Mouse (Mus musculus) midbrain, embryonic 13.5 days (tissue): ENCODE results near the gene Npr1. TPM values are rescaled to one million over a fixed set of nuclear protein-coding genes. Genes with fewer than 3 reads are reported as not detected.

Experiments used
- ATAC-seq: fragments of 200-750 bp; cut with Nextera tagmentation; 2 replicates; pipeline ENCODE4 v1.8.0; 2017; ENCODE audit warnings: mild to moderate bottlenecking, moderate TSS enrichment, moderate library complexity
- H3K27ac ChIP-seq: fragments of 300-500 bp; sonication (generic); 2 replicates; pipeline ENCODE4 v1.5.1; 2015; ENCODE audit warnings: inconsistent platforms, mild to moderate bottlenecking, moderate library complexity
- H3K27me3 ChIP-seq: fragments of 300-500 bp; sonication (generic); 2 replicates; pipeline ENCODE4 v1.6.1; 2015; ENCODE audit warnings: mild to moderate bottlenecking, inconsistent platforms
- H3K36me3 ChIP-seq: fragments of 300-500 bp; sonication (generic); 2 replicates; pipeline ENCODE4 v1.6.1; 2015; ENCODE audit warnings: mild to moderate bottlenecking, inconsistent platforms
- H3K4me1 ChIP-seq: fragments of 300-500 bp; sonication (generic); replicated peaks from 2 replicates; pipeline ENCODE4 v1.6.1; 2015; ENCODE audit warnings: inconsistent platforms
- H3K4me2 ChIP-seq: fragments of 300-500 bp; sonication (generic); replicated peaks from 2 replicates; pipeline ENCODE4 v1.6.1; 2015; ENCODE audit warnings: moderate library complexity, mild to moderate bottlenecking, inconsistent platforms
- H3K4me3 ChIP-seq: fragments of 300-500 bp; sonication (generic); replicated peaks from 2 replicates; pipeline ENCODE4 v1.5.1; 2015; ENCODE audit warnings: mild to moderate bottlenecking, inconsistent platforms
- H3K9ac ChIP-seq: fragments of 300-500 bp; sonication (generic); replicated peaks from 2 replicates; pipeline ENCODE4 v1.6.1; 2015; ENCODE audit warnings: mild to moderate bottlenecking, inconsistent platforms
- H3K9me3 ChIP-seq: fragments of 300-500 bp; sonication (generic); 2 replicates; pipeline ENCODE4 v1.6.1; 2016; ENCODE audit warnings: mild to moderate bottlenecking, inconsistent platforms
- WGBS: fragments of 180-500 bp; shearing (Covaris S2); methylation state at CpG from one replicate; pipeline ENCODE4 v1.1.7; 2015; 5-methylcytosine and 5-hydroxymethylcytosine counted together
- polyA plus RNA-seq: library from polyadenylated mRNA; unstranded; fragments of >200 nt; fragmentation: Nextera tagmentation; extraction: Ambion mirVana; gene quantifications from 2 replicates; pipeline ENCODE4 v1.2.1, GENCODE M21; 2015

Gene Npr1
- polyA plus RNA-seq, 1 experiment from 2014 or later: 2.4 TPM

- Histone ChIP-seq H3K27me3 (no peaks in the 10 kb centered on the region), H3K9ac (no peak overlapping the region), H3K4me2 (no peak overlapping the region), H3K36me3 (peaks cover 82% of the 10 kb centered on the region), H3K9me3 (no peaks in the 10 kb centered on the region), H3K4me1 (peaks cover 36% of the 10 kb centered on the region), H3K4me3 (no peak overlapping the region), H3K27ac (no peak overlapping the region)
- WGBS: 71% methylated on average over 4 of the region's 4 CpGs
- no peak for ATAC-seq
Observed at GRCm38 (mm10) chr3:90503444-90503843, 37.8 kb upstream of the Npr1 start.

- Histone ChIP-seq H3K4me2 (no peak overlapping the region), H3K27me3 (no peaks in the 10 kb centered on the region), H3K36me3 (peaks cover 64% of the 10 kb centered on the region), H3K9me3 (no peaks in the 10 kb centered on the region), H3K9ac (no peak overlapping the region), H3K4me3 (no peak overlapping the region), H3K4me1 (no peaks in the 10 kb centered on the region), H3K27ac (no peak overlapping the region)
- ATAC-seq: no peak
Observed at GRCm38 (mm10) chr3:90497597-90497996, 31.9 kb upstream of the Npr1 start.

GRCm38 (mm10) chr3:90495850-90496525 is 30.3 kb upstream of the Npr1 start:
- 96% methylated on average over 7 of the region's 7 CpGs for WGBS
- H3K36me3 ChIP-seq: peaks cover 49% of the 10 kb centered on the region

GRCm38 (mm10) chr3:90493831-90494540 is 28.3 kb upstream of the Npr1 start:
- no peak for ATAC-seq
- 64% methylated on average over 4 of the region's 4 CpGs for WGBS
- no peak overlapping the region for H3K9ac ChIP-seq
- H3K27me3 ChIP-seq: no peaks in the 10 kb centered on the region
- H3K27ac ChIP-seq: no peak overlapping the region
- no peak overlapping the region for H3K4me2 ChIP-seq
- no peak overlapping the region for H3K4me3 ChIP-seq
- peaks cover 7% of the 10 kb centered on the region for H3K4me1 ChIP-seq
- H3K36me3 ChIP-seq: peaks cover 39% of the 10 kb centered on the region
- H3K9me3 ChIP-seq: no peaks in the 10 kb centered on the region

More at GRCm38 (mm10) chr3:90495850-90496525, 30.3 kb upstream of the Npr1 start:
- H3K4me1 ChIP-seq: no peaks in the 10 kb centered on the region
- no peaks in the 10 kb centered on the region for H3K9me3 ChIP-seq
- no peak overlapping the region for H3K9ac ChIP-seq
- ATAC-seq: no peak
- H3K4me3 ChIP-seq: no peak overlapping the region
- H3K27ac ChIP-seq: no peak overlapping the region
- no peak overlapping the region for H3K4me2 ChIP-seq
- no peaks in the 10 kb centered on the region for H3K27me3 ChIP-seq

GRCm38 (mm10) chr3:90491350-90491749 is 25.7 kb upstream of the Npr1 start:
- ATAC-seq: no peak
- 34% methylated on average over 2 of the region's 2 CpGs for WGBS

GRCm38 (mm10) chr3:90490696-90491256 is 25.1 kb upstream of the Npr1 start, which contains the start of gene Snapin:
TSS of gene Snapin (minus strand) at chr3:90491033.
- peak; percentile 99 for ATAC-seq
- H3K27ac ChIP-seq: peak within 1 kb of the TSS; percentile 61; the same call in 1 of the 2 replicates

More at GRCm38 (mm10) chr3:90491350-90491749, 25.7 kb upstream of the Npr1 start:
- no peaks in the 10 kb centered on the region for H3K9me3 ChIP-seq
- no peak overlapping the region for H3K4me3 ChIP-seq
- H3K36me3 ChIP-seq: peaks cover 38% of the 10 kb centered on the region
- H3K27me3 ChIP-seq: no peaks in the 10 kb centered on the region
- no peak overlapping the region for H3K4me2 ChIP-seq
- no peak overlapping the region for H3K9ac ChIP-seq
- H3K27ac ChIP-seq: no peak overlapping the region
- peaks cover 7% of the 10 kb centered on the region for H3K4me1 ChIP-seq

GRCm38 (mm10) chr3:90488576-90488975 is 22.9 kb upstream of the Npr1 start:
- H3K9ac ChIP-seq: no peak overlapping the region
- ATAC-seq: no peak
- 90% methylated on average over 6 of the region's 6 CpGs for WGBS
- no peak overlapping the region for H3K4me3 ChIP-seq
- no peaks in the 10 kb centered on the region for H3K9me3 ChIP-seq
- H3K36me3 ChIP-seq: peaks cover 57% of the 10 kb centered on the region
- no peak overlapping the region for H3K27ac ChIP-seq
- H3K27me3 ChIP-seq: no peaks in the 10 kb centered on the region
- peaks cover 7% of the 10 kb centered on the region for H3K4me1 ChIP-seq
- H3K4me2 ChIP-seq: no peak overlapping the region

More at GRCm38 (mm10) chr3:90490696-90491256, 25.1 kb upstream of the Npr1 start, which contains the start of gene Snapin:
- Histone ChIP-seq H3K4me3 (peak within 1 kb of the TSS; percentile 72), H3K36me3 (peaks cover 38% of the 10 kb centered on the region), H3K27me3 (no peaks in the 10 kb centered on the region), H3K4me2 (peak within 1 kb of the TSS; percentile 60), H3K9me3 (no peaks in the 10 kb centered on the region), H3K4me1 (peaks cover 7% of the 10 kb centered on the region), H3K9ac (peak within 1 kb of the TSS; percentile 78)
- under 1% methylated on average over 37 of the region's 37 CpGs for WGBS

GRCm38 (mm10) chr3:90486998-90487397 is 21.3 kb upstream of the Npr1 start:
- ATAC-seq: no peak
- 79% methylated on average over 5 of the region's 5 CpGs for WGBS
- H3K36me3 ChIP-seq: peaks cover 72% of the 10 kb centered on the region

GRCm38 (mm10) chr3:90475831-90476611 is 10.4 kb upstream of the Npr1 start, which contains the start of gene Ilf2:
TSS of gene Ilf2 (plus strand) at chr3:90476126.
- ATAC-seq: peak; percentile 100
- Histone ChIP-seq H3K27me3 (no peaks in the 10 kb centered on the region), H3K9me3 (no peaks in the 10 kb centered on the region), H3K9ac (peak within 1 kb of the TSS; percentile 87), H3K4me1 (peaks cover 17% of the 10 kb centered on the region), H3K4me2 (peak within 1 kb of the TSS; percentile 78), H3K4me3 (peak within 1 kb of the TSS; percentile 84), H3K36me3 (peaks cover 33% of the 10 kb centered on the region), H3K27ac (peak within 1 kb of the TSS; percentile 90)
- under 1% methylated on average over 45 of the region's 45 CpGs for WGBS

More at GRCm38 (mm10) chr3:90486998-90487397, 21.3 kb upstream of the Npr1 start:
- H3K9ac ChIP-seq: no peak overlapping the region
- no peak overlapping the region for H3K4me2 ChIP-seq
- H3K4me1 ChIP-seq: peaks cover 7% of the 10 kb centered on the region
- no peak overlapping the region for H3K27ac ChIP-seq
- H3K4me3 ChIP-seq: no peak overlapping the region
- H3K27me3 ChIP-seq: no peaks in the 10 kb centered on the region
- no peaks in the 10 kb centered on the region for H3K9me3 ChIP-seq

GRCm38 (mm10) chr3:90475151-90475830 is 9.6 kb upstream of the Npr1 start:
- H3K9me3 ChIP-seq: no peaks in the 10 kb centered on the region
- H3K27me3 ChIP-seq: no peaks in the 10 kb centered on the region
- 0 out of 2 replicates have a peak overlapping the region, but pooled peaks have one; percentile 29 for H3K4me2 ChIP-seq
- peak; percentile 25; the same call in 1 of the 2 replicates for ATAC-seq
- no peak overlapping the region for H3K27ac ChIP-seq
- 43% methylated on average over 16 of the region's 16 CpGs for WGBS
- H3K4me3 ChIP-seq: peak overlapping the region; percentile 31
- no peak overlapping the region for H3K9ac ChIP-seq
- H3K36me3 ChIP-seq: peaks cover 25% of the 10 kb centered on the region
- H3K4me1 ChIP-seq: peaks cover 17% of the 10 kb centered on the region

GRCm38 (mm10) chr3:90472213-90472612 is 6.5 kb upstream of the Npr1 start:
- Histone ChIP-seq H3K4me3 (no peak overlapping the region), H3K27ac (no peak overlapping the region), H3K4me2 (no peak overlapping the region), H3K4me1 (peaks cover 5% of the 10 kb centered on the region), H3K27me3 (no peaks in the 10 kb centered on the region), H3K9ac (no peak overlapping the region), H3K36me3 (no peaks in the 10 kb centered on the region), H3K9me3 (no peaks in the 10 kb centered on the region)
- WGBS: 38% methylated on average over 3 of the region's 3 CpGs
- no peak for ATAC-seq
